Mouse (Mus musculus) forebrain, embryonic 12.5 days (tissue): Measurements from ENCODE around the gene Eef1a2. TPM values are rescaled to one million over a fixed set of nuclear protein-coding genes. Genes with fewer than 3 reads are reported as not detected.

Source experiments
- ATAC-seq: fragments of 200-750 bp; cut with Nextera tagmentation; 2 replicates; pipeline ENCODE4 v1.8.0; 2017; ENCODE audit warnings: moderate TSS enrichment; ENCODE audit not compliant: low FRiP score
- H3K27ac ChIP-seq: fragments of 300-500 bp; sonication (generic); 2 replicates; pipeline ENCODE4 v1.5.1; 2016; ENCODE audit warnings: mild to moderate bottlenecking
- H3K27me3 ChIP-seq: fragments of 300-500 bp; sonication (generic); 2 replicates; pipeline ENCODE4 v1.6.1; 2016; ENCODE audit warnings: mild to moderate bottlenecking
- H3K36me3 ChIP-seq: fragments of 300-500 bp; sonication (generic); replicated peaks from 2 replicates; pipeline ENCODE4 v1.6.1; 2016; ENCODE audit warnings: mild to moderate bottlenecking
- H3K4me1 ChIP-seq: fragments of 300-500 bp; sonication (generic); 2 replicates; pipeline ENCODE4 v1.6.1; 2016
- H3K4me2 ChIP-seq: fragments of 300-500 bp; sonication (generic); 2 replicates; pipeline ENCODE4 v1.6.1; 2016; ENCODE audit warnings: mild to moderate bottlenecking, moderate library complexity
- H3K4me3 ChIP-seq: fragments of 300-500 bp; sonication (generic); replicated peaks from 2 replicates; pipeline ENCODE4 v1.5.1; 2016; ENCODE audit warnings: mild to moderate bottlenecking
- H3K9ac ChIP-seq: fragments of 300-500 bp; sonication (generic); 2 replicates; pipeline ENCODE4 v1.6.1; 2016; ENCODE audit warnings: mild to moderate bottlenecking
- H3K9me3 ChIP-seq: fragments of 300-500 bp; sonication (generic); 2 replicates; pipeline ENCODE4 v1.6.1; 2016
- WGBS: fragments of 180-500 bp; shearing (Covaris S2); methylation state at CpG from one replicate; pipeline ENCODE4 v1.1.7; 2016; 5-methylcytosine and 5-hydroxymethylcytosine counted together
- polyA plus RNA-seq: library from polyadenylated mRNA; unstranded; fragments of >200 nt; fragmentation: Nextera tagmentation; extraction: Ambion mirVana; gene quantifications from 2 replicates; pipeline ENCODE4 v1.2.1, GENCODE M21; 2016

Eef1a2 gene
- polyA plus RNA-seq, 1 experiment from 2014 or later: 1.1 TPM

DNA sequence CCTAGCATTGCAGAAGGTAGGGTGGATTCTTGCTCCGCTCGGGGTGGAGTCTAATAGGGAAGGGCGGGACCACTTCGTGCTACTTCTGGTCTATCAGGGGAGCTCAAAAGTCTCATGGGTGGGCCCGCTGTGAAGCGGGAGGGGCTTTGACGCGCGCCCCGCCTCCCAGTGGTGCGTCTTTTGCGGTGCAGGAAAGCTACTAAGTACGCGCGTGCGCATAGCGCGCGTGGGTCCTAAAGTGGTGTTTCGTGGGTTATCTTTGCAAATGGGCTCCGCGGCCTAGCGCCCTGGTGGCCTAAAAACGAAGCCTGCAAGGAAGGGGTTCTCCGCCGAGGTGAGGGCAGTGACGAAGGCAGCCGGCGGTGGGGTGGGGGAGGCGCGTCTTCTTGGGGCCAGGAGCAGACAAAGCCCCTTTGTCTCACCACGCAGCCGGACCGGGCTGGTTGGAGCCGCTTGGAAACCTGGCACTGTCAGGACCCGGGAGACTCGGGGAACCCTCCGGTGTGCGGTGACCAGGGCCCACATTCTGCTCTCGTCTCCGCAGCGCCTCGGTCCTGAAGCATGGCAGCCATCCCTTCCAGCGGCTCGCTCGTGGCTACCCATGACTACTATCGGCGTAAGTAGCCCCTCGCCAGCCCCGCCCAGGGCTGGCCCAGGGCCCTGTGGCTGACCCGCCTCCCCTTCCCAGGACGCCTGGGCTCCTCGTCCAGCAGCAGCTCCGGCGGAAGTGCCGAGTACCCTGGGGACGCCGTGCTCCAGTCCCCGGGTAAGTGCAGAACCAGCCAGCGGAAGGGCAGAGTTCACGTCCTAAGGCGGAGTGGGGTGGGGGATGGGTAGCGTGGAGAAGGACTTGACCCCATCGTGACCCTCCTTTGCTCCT is 30.5 kb upstream of the Eef1a2 start, which contains the start of gene Ppdpf:
Gene Ppdpf (plus strand): TSS at position 127 of the 880 bp plus-strand sequence.
- Histone ChIP-seq H3K36me3 (peaks cover 12% of the 10 kb centered on the region), H3K27me3 (0 out of 2 replicates have a peak, but pooled peaks cover 2% of the 10 kb centered on the region), H3K9ac (peak within 1 kb of the TSS; percentile 95), H3K27ac (peak within 1 kb of the TSS; percentile 96), H3K9me3 (no peaks in the 10 kb centered on the region), H3K4me1 (peaks cover 9% of the 10 kb centered on the region), H3K4me3 (peak within 1 kb of the TSS; percentile 75), H3K4me2 (peak within 1 kb of the TSS; percentile 60)
- under 1% methylated on average over 64 of the region's 64 CpGs for WGBS
- ATAC-seq: peak; percentile 93

GRCm38 (mm10) chr2:181186635-181187034 is 29.8 kb upstream of the Eef1a2 start:
- H3K9me3 ChIP-seq: no peaks in the 10 kb centered on the region
- H3K4me2 ChIP-seq: peak overlapping the region; percentile 60
- peaks cover 12% of the 10 kb centered on the region for H3K36me3 ChIP-seq
- peaks cover 9% of the 10 kb centered on the region for H3K4me1 ChIP-seq
- H3K4me3 ChIP-seq: peak overlapping the region; percentile 75
- H3K9ac ChIP-seq: peak overlapping the region; percentile 95
- H3K27ac ChIP-seq: peak overlapping the region; percentile 96
- peak; percentile 72 for ATAC-seq
- WGBS: under 1% methylated on average over 14 of the region's 14 CpGs
- 0 out of 2 replicates have a peak, but pooled peaks cover 2% of the 10 kb centered on the region for H3K27me3 ChIP-seq

GRCm38 (mm10) chr2:181180898-181181297 is 24.1 kb upstream of the Eef1a2 start:
- Histone ChIP-seq H3K27ac (no peak overlapping the region), H3K4me2 (no peak overlapping the region), H3K27me3 (0 out of 2 replicates have a peak, but pooled peaks cover 2% of the 10 kb centered on the region), H3K4me1 (no peaks in the 10 kb centered on the region), H3K9me3 (no peaks in the 10 kb centered on the region), H3K4me3 (no peak overlapping the region), H3K9ac (no peak overlapping the region), H3K36me3 (no peaks in the 10 kb centered on the region)
- ATAC-seq: no peak
- 82% methylated on average over 6 of the region's 6 CpGs for WGBS

- H3K4me2 ChIP-seq: no peak overlapping the region
- WGBS: 85% methylated on average over 5 of the region's 5 CpGs
- no peaks in the 10 kb centered on the region for H3K9me3 ChIP-seq
- no peaks in the 10 kb centered on the region for H3K27me3 ChIP-seq
- H3K36me3 ChIP-seq: no peaks in the 10 kb centered on the region
- no peak overlapping the region for H3K9ac ChIP-seq
- H3K4me3 ChIP-seq: no peak overlapping the region
- no peak overlapping the region for H3K27ac ChIP-seq
- no peaks in the 10 kb centered on the region for H3K4me1 ChIP-seq
- no peak for ATAC-seq
These were observed 21.7 kb upstream of the Eef1a2 start for GRCm38 (mm10) chr2:181178471-181178870.

DNA sequence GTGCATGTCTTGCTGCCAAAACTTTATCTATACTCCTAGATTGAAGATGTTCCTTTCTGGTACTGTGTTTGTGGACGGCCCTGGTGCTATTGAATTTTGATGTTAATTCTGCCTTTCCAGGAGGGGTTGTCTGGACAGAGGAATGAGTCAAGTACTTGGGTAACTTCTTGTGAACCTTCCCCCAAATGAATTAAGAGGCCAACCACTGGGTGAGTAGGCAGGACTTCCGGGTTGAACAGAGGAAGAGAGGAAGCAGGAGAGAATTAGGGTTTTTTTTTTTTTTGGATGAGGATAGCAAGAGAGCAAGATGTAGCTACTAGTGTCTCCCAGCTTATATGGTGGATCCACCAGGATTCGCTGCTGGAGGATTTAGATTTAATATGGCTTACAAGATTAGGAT is 21.2 kb upstream of the Eef1a2 start:
- Histone ChIP-seq H3K9ac (no peak overlapping the region), H3K9me3 (no peaks in the 10 kb centered on the region), H3K27ac (no peak overlapping the region), H3K27me3 (no peaks in the 10 kb centered on the region), H3K36me3 (no peaks in the 10 kb centered on the region), H3K4me3 (no peak overlapping the region), H3K4me2 (no peak overlapping the region), H3K4me1 (no peaks in the 10 kb centered on the region)
- WGBS: 77% methylated on average over 3 of the region's 3 CpGs
- no peak for ATAC-seq

- Histone ChIP-seq H3K4me1 (no peaks in the 10 kb centered on the region), H3K27ac (no peak overlapping the region), H3K9ac (no peak overlapping the region), H3K36me3 (no peaks in the 10 kb centered on the region), H3K4me2 (no peak overlapping the region), H3K27me3 (no peaks in the 10 kb centered on the region), H3K4me3 (no peak overlapping the region), H3K9me3 (no peaks in the 10 kb centered on the region)
- WGBS: 90% methylated on average over 3 of the region's 3 CpGs
- no peak for ATAC-seq
These were observed 17.8 kb upstream of the Eef1a2 start for GRCm38 (mm10) chr2:181174646-181175045.

GRCm38 (mm10) chr2:181166469-181166868 is 9.7 kb upstream of the Eef1a2 start:
- Histone ChIP-seq H3K4me2 (no peak overlapping the region), H3K4me3 (no peak overlapping the region), H3K4me1 (no peaks in the 10 kb centered on the region), H3K9ac (no peak overlapping the region), H3K27me3 (peaks cover 10% of the 10 kb centered on the region; the same call in 1 of the 2 replicates), H3K9me3 (no peaks in the 10 kb centered on the region), H3K27ac (no peak overlapping the region), H3K36me3 (no peaks in the 10 kb centered on the region)
- ATAC-seq: no peak
- WGBS: 86% methylated on average over 5 of the region's 5 CpGs

DNA sequence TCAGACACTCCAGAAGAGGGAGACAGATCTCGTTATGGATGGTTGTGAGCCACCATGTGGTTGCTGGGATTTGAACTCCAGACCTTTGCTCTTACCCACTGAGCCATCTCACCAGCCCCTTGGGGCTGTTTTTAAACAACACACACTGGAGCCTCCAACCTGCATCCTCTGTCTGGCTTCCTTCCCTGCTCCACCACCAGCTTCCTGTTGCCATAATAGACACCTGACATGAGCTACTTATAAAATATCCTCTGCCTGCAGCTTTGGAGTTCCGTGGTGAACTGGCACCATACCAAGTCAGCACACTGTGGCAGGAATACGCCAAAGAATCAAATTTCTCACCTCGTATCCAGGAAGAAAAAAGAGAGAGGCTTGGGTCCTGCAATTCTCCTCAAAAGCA is 4.0 kb upstream of the Eef1a2 start:
- Histone ChIP-seq H3K4me3 (no peak overlapping the region), H3K9ac (no peak overlapping the region), H3K36me3 (no peaks in the 10 kb centered on the region), H3K27ac (no peak overlapping the region), H3K4me2 (no peak overlapping the region), H3K9me3 (no peaks in the 10 kb centered on the region), H3K27me3 (peaks cover 40% of the 10 kb centered on the region), H3K4me1 (peaks cover 31% of the 10 kb centered on the region)
- 80% methylated on average over 4 of the region's 4 CpGs for WGBS
- ATAC-seq: no peak

- Histone ChIP-seq H3K9ac (no peak overlapping the region), H3K36me3 (no peaks in the 10 kb centered on the region), H3K4me1 (peaks cover 34% of the 10 kb centered on the region), H3K9me3 (no peaks in the 10 kb centered on the region), H3K4me3 (no peak overlapping the region), H3K27ac (peak overlapping the region; percentile 67), H3K4me2 (peak overlapping the region; percentile 19), H3K27me3 (peaks cover 45% of the 10 kb centered on the region)
- ATAC-seq: peak; percentile 93
- WGBS: 0% methylated on average over 2 of the region's 2 CpGs
These were observed 3.0 kb upstream of the Eef1a2 start for GRCm38 (mm10) chr2:181159771-181160170.

DNA sequence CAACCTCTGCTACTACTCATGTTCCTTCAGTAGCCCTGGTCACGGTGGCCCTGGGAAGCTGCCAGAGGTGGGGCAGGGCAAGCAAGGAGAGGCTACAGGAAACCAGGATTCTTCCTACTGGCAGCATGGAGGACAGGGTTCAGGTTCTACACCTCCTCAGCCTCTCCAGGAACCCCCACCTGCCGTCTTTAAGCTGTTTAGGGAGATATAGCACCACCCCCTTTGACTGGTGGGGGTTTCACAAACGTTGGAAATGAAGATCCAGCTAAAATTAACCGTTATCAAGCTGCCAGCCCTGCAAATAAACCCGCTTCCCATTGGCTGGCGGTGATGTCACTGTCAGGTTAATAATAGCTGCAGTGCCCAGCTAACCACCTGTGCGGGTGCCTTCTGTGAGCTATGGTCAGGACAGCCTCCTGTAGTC is 2.3 kb upstream of the Eef1a2 start:
- no peaks in the 10 kb centered on the region for H3K36me3 ChIP-seq
- no peak overlapping the region for H3K9ac ChIP-seq
- H3K4me3 ChIP-seq: no peak overlapping the region
- no peak overlapping the region for H3K4me2 ChIP-seq
- 52% methylated on average over 7 of the region's 7 CpGs for WGBS
- peaks cover 52% of the 10 kb centered on the region for H3K27me3 ChIP-seq
- H3K27ac ChIP-seq: peak overlapping the region; percentile 67; the same call in 1 of the 2 replicates
- peaks cover 34% of the 10 kb centered on the region for H3K4me1 ChIP-seq
- no peak for ATAC-seq
- H3K9me3 ChIP-seq: no peaks in the 10 kb centered on the region

GRCm38 (mm10) chr2:181158471-181158870 is 1.7 kb upstream of the Eef1a2 start:
- Histone ChIP-seq H3K36me3 (no peaks in the 10 kb centered on the region), H3K4me2 (no peak overlapping the region), H3K4me3 (no peak overlapping the region), H3K27me3 (peaks cover 52% of the 10 kb centered on the region), H3K27ac (no peak overlapping the region), H3K4me1 (peaks cover 34% of the 10 kb centered on the region), H3K9ac (no peak overlapping the region), H3K9me3 (no peaks in the 10 kb centered on the region)
- WGBS: 86% methylated on average over 2 of the region's 2 CpGs
- no peak for ATAC-seq

- no peaks in the 10 kb centered on the region for H3K36me3 ChIP-seq
- H3K4me1 ChIP-seq: peaks cover 34% of the 10 kb centered on the region
- WGBS: 73% methylated on average over 6 of the region's 6 CpGs
- peaks cover 57% of the 10 kb centered on the region for H3K27me3 ChIP-seq
- H3K4me2 ChIP-seq: no peak overlapping the region
- H3K9me3 ChIP-seq: no peaks in the 10 kb centered on the region
- no peak overlapping the region for H3K9ac ChIP-seq
- ATAC-seq: no peak
- no peak overlapping the region for H3K27ac ChIP-seq
- H3K4me3 ChIP-seq: no peak overlapping the region
These were observed 995 bp upstream of the Eef1a2 start for GRCm38 (mm10) chr2:181157716-181158302.
